Mouse (Mus musculus): ENCODE measurements around the gene Zfp1.

Gene Zfp1

DNA sequence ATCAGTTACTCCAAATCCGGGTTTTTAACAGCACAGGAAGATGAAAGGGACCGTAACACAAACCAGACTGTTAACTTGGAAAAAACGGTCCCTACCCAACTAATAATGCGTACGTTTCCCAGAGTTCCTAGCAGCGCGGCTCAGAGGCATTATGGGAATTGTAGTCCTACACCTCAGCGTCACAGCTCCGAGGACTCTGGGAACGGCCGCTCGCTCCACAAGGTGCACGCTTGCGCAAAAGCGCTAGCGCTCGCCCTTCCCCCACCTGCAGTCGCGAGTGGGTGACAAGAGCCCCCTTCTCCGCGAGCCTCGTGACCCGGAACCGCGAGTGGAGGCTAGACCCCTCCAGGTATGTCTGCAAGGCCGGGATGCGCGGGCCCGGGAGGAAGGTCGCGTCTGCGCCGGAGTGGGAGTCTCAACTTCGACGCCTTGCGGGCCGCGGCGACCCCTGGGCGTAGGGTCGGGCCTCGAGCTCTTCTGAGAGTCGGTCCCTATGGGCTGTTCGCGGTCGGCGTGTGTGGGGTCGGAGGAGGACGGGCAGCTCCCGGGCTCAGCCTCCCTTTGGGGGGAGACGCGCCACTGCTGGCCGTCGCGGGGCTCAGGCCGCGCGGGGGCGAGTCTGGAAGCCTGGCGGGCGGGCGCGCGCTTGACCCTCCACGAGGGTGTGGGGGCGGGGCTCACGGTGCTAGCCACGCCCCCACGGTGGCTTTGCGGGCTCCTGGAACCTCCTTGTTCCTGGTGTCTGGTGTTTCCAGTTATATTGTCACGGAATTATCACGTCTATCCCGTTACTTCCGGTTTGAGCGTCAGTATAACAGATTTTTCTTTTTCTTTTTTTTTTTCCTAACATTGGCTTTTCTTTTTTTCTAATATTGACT is at the start of gene Zfp1:
TSS of gene Zfp1 (plus strand) at position 138 of the 878 bp plus-strand sequence.
- peak; percentile 98 for DNase-seq (ENCODE audit: low read depth, low spot score)

DNA sequence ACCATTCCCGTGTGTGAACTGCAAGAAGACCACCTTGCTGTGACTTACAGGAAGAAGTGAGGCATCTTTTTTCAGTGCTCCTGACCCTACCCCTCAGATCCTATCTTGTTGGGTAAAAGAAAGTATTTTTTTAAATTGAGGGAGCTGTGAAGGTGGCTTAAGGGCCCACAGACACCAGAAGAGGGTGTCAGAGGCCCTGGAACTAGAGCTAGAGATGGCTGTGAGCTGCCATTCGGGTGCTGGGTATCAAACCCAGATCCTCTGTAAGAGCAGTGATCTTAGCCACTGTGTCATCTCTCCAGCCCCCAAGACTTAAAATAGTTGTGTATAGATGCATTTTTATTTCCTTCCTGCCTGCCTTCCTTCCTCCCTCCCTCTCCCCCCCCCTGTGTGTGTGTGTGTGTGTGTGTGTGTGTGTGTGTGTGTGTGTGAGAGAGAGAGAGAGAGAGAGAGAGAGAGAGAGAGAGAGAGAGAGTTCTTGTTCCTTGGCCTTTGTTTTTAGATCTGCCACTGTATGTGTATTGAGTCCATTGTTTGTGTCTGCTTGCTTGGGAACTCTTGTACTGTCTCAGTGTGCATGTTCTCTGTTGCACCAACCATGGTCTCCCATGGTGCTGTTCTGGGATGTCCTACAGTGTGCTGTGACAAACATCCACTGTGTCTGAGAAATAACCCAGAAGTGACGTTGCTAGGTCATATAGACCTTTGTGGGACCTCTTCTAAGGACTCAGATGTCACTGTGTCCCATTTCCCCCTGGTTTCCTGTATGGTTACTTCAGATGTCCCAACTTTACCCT is 49.0 kb upstream of the Zfp1 start:
- no peak for DNase-seq (ENCODE audit: low read depth, low spot score)

DNA sequence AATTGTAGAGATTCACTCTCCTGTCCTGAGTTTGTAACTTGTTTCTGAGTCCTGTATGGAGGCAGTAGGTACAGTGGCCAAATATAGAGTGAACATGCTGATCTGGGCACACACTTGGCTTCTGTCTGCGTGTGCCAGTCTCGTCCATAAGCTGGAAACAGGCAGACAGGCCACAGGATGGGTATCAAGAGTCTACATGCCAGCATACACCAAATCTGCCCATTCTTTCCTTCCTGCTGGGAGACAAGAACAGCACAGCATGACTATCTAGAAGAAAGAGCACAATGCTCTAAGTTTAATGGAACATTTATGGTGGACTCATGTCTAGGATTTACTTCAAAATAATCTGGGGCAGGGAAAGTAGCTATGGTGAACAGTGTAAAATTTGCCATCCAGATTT is 48.2 kb upstream of the Zfp1 start:
- DNase-seq (ENCODE audit: low read depth, low spot score) = no peak

DNA sequence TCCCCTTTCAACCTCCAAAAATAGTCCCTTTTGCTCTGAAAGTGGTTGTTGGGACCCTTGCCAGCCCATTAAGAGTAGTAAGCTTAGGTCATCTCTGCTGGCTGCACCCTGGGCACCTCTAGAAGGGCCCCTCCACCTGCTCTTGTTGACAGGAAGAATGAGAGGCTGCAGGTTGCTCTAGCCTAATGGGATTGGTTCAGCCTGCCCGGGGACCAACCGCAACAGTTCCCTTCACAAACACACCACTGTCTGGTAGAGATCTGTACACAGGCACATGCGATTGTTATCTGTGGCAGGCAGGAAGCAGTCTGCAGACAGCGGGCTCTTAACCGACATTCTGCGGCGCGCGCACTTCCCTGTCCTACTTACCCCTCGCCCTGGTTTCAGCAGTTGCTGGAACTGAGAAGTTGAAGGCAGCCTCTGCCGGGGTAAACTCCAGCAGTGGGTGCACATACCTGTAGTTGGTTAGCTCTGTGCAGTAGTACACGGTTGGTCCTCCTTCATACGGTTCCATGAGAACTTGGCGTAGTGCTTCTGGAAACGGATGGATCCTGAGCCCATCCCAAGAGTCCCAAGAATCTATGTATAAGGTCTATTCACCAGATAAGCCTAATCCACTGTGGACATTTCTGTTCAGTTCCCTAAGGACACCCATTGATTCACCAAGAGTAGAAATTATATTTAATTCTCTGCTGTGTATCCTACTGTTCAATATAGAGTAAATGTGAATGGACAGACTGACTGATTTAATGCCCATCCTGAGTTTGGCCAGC is 47.3 kb upstream of the Zfp1 start:
- DNase-seq (ENCODE audit: low read depth, low spot score) = no peak

DNA sequence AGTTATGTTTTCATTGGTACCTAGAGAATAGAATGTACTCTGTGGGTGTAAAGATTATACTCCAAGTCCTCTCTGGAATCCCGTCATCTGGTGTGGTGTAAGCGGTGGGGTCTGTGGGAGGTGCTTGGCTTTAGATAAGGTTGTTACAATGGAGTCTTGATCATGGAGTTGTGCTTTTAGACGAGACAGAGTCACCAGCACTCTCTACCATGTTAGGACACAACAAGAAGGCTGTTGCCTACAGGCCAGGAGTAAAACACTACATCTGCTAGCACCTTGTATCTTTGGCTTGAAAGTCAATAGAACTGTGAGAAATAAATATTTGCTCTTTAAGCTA is 46.7 kb upstream of the Zfp1 start:
- DNase-seq (ENCODE audit: low read depth, low spot score) = no peak

DNA sequence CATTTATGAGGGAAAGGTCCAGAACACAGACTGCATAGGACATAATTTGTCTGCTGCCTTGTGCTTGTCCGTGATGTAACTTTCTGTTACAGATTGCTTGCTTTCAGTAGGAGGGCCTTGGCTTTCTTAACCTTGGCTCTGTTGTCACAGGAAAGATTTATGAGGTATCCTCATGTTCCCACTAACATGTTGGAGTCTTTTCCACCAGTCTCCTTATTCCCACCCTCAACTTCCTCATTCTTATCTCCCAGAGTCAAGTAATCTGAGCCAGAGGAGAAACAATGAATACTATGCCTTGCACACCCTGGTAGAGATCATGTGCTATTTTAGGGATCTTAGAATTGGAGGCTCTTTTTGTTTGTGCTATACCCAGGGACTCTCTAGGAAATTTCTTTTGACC is 45.9 kb upstream of the Zfp1 start:
- no peak for DNase-seq (ENCODE audit: low read depth, low spot score)

DNA sequence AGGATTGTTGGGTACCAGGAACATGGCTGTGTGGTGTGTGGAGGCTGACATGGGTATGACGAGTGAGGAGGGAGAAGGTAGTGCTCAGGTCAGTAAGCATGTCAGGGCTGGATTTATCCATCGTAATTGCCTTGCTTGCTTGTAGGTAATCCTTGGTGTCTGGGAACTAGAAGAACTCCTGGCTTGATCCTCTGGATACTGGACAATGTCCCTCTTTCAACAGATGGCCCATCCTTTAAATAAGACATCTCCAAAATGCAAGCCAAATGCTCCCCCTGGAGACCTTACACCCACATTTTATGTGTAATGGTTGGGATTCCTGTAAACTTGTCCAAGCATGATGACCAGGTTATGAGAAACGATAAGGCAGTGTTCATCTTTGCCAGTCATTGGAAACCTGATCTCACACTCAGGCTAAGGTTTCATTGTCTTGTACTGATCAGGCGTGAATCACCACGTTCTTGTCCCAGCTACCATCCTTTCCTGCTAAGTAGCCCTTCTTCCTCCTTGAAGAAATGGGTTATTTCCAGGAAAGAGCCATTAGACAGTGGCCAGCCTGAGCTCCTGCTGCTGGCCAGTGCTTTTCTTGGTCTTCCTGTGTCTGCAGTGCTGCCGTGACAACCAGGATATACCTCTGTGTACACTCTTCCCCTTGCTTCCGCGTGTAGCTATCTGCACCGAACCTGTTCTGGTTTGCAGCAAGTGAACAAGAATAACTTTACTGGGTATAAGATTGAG is 43.3 kb upstream of the Zfp1 start:
- DNase-seq (ENCODE audit: low read depth, low spot score) = no peak

DNA sequence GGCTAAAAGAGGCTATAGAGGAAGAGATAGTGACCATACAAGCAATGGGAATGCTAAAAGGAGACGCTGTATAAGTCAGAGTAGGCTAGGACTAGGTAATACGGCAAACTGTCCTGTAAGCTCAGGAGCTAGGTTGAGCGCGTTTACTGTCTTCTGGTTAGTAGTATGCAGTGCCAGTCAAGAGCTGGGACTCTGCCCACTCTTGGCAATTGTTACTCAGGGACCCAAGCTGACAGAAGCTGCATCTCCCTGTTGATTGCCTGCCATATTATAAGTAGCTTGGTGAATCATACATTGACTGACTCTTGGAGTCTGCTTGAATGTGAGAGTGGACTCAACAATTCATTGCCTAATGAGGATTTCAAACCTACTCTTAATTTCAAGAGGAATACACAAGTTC is 41.2 kb upstream of the Zfp1 start:
- no peak for DNase-seq (ENCODE audit: low read depth, low spot score)

DNA sequence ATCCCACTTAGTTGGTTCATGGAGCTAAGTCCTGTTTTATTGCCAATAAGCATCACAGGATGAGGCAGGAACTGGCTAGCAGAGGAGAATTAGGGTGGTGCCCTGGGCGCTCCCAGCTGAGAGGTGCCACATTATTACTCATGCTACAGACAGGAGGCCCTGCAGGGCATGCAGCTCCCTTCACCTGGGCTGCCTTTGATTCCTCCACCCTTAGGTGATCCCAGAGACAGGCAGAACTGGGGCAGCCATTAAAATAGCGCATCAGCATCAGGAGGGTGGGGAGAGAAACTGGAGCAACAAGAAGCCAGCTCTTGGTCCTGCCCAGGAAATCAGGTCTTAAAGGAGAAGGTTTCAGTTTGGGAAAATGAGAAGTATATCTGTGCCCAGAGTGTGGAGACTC is 38.2 kb upstream of the Zfp1 start:
- no peak for DNase-seq (ENCODE audit: low read depth, low spot score)

DNA sequence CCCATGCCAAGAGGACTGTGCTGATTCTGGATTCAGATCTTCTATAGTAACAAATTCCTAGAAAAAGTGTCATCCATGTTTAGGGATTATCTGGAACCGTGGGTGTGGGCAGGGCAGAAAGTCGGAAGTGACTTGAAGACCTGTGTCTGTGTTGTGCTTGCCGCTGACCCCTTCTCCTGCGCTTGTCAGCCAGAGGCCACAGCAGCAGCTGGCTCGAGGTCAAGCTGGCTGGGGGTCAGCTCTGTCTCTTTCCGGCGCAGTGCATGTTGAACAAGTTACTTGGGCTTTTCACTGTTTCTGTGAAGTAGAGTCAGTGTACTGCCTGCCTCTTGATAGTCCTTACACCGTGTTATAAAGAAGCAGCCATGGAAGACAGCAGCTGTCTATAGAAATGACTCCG is 36.2 kb upstream of the Zfp1 start:
- no peak for DNase-seq (ENCODE audit: low read depth, low spot score)

DNA sequence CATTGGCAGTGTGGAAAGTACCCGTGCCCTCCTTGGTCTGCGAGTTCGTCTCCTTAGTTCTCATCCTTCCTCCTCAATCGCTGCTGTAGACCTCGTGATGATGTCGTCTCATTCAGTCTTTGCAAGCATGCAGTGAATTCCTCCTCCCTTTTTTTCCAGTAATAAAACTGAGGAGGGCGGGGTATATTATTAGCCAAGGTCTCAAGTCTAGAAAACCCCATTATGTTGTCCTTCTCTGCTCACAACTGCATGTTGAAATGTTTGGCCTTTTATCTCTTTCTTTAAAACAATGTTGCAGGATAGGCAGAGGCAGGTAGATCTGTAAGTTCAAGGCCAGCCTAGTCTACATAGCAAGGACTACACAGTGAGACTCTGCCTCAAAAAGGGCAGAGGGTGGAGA is 35.8 kb upstream of the Zfp1 start:
- DNase-seq (ENCODE audit: low read depth, low spot score) = no peak

DNA sequence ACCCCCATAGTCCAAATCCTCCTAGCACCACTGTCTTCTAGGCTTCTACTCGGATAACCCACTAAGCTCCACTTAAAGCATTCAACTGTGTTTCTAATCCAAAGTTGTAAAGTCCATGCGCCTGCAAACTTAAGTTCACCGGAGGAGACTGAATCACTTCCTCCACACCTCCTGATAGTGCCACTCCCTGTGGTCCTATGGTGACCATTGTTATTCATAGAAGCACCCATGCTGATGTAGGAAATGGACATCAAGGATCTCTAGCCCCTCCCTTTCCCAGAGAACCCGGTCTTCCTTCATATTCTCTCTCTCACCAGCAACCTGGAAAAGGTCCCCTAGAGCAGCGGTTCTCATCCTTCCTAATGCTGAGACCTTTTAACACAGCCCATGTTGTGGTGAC is 30.0 kb upstream of the Zfp1 start:
- DNase-seq (ENCODE audit: low read depth, low spot score) = peak; percentile 99

DNA sequence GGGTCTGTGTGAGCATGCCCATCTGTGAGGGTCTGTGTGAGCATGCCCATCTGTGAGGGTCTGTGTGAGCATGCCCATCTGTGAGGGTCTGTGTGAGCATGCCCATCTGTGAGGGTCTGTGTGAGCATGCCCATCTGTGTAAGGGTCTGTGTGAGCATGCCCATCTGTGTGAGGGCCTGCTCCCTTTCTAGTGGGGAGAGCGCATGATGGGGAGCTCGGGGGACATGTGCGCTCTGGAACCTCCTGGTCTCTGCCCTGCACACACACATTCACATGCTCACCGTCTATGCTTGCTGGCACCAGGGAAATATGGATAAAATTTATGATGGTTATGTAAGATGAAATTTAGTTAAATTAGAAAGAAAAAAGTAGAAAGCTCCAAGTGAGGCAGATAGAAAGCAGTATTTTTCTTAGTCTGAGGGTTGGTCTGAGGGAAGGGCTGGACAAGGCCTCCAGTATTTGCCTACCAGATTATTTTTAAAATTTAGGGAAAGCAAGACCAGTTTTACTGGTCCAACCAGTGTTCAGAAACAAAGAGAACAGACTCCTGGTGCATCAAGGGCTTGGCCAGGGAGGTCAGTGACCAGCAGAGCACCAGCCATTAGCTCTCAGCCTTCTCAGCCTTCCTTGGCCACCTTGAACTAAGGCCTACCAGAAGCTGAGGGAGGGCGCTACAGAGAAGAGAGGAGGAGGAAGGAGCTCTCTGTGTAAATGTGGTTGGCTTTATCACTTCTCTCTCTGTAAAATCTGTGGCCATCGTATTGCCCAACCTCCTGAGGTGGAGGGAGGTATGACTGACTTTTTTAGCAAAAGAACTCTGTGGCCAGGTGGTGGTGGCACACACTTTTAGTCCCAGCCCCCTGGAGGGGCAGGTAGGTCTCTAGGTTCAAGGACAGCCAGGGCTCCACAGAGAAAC is 28.2 kb upstream of the Zfp1 start:
- DNase-seq (ENCODE audit: low read depth, low spot score) = no peak

DNA sequence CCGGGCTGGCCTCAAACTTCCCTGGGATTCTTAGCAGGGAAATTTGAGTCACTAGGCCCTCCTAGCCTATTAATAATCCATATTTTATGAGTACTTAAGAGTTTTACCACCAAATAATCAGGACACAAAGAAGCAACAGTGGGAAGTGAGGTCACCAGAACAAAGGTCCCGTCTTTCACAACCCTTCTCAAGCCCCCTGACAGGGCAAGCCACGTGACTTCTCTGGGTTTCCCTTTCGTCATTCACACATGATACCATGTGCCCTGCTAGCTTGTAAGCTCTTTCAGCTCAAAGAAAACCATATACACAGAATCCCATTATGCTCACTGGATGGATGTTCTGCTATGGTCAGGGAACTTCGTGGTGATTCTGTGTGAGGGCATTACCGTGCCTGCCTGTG is 25.4 kb upstream of the Zfp1 start:
- DNase-seq (ENCODE audit: low read depth, low spot score) = no peak

DNA sequence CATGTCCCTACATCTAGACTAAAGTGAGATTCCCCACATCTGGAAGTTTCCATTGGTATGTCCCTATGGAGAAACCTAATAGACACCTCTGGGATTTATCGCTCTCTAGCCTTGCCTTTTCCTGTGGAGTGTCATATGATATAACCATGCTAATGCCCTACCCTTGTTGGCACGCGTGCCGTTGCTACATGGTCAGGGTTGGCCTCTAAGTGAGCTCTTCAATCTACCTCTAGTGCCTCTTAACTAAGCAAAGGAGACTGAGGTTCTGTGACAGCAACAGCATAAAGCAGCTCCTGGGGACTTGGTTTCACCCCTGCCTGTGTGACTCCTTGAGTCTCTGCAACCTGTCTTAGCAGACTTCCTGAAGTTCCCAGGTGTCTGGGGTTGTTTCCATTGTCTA is 24.9 kb upstream of the Zfp1 start:
- DNase-seq (ENCODE audit: low read depth, low spot score) = no peak

DNA sequence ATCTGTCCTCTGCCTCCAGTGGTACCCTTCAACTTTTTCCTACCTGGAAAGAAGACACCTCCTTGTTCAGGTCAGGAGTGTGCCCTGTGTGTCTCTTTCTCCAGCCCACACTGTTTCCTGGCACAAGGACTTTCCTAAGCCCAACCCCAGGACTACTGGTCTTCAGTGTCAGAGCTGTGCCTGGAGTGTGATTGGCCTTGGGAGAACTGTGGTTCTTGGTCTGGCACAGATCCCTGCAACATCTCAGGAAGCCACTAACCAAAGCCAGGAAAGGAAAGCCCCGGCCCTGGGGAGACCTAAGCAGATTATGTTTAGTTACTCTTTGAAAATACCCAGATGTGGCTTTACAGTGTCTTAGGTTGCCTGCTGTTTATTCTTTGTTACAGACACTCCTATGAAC is 23.3 kb upstream of the Zfp1 start:
- no peak for DNase-seq (ENCODE audit: low read depth, low spot score)

DNA sequence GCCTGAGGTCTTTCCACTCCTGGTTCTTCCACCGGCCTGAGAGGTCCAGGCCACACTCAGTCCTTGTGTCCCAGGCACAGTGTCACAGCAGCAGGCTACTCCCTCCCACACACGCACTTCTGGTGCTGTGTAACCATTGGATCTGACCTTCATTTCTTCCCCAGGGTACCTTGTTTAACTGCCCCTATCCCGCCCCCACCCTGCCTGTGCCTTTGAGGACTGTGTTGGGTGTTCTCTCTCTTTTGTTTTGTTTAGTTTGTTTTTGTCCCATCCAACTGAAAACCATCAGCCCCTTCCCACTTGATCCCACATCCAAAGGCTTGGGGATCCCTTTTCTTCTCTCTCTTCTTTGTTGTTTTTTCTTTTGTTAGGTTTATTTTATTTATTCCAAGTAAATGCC is 21.1 kb upstream of the Zfp1 start:
- DNase-seq (ENCODE audit: low read depth, low spot score) = peak; percentile 83

DNA sequence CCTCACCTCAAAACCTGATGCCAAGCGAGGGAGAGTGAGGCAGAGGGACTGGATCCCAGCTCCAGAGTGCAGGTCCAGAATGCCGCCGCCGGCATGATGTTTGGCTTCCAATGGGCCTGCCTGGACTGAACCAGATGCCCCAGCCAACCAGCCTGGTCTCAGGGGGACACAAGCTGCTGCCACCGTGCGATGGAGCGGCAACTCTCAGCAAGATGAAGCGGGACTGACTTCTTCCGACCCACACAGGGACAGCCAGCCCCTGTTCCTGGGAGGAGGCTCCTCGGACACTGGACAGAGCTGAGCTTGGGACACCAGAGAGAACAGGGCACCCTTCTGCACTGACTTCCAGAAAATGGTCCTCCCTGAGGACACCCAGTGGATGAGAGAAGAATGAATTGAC is 20.6 kb upstream of the Zfp1 start:
- no peak for DNase-seq (ENCODE audit: low read depth, low spot score)

DNA sequence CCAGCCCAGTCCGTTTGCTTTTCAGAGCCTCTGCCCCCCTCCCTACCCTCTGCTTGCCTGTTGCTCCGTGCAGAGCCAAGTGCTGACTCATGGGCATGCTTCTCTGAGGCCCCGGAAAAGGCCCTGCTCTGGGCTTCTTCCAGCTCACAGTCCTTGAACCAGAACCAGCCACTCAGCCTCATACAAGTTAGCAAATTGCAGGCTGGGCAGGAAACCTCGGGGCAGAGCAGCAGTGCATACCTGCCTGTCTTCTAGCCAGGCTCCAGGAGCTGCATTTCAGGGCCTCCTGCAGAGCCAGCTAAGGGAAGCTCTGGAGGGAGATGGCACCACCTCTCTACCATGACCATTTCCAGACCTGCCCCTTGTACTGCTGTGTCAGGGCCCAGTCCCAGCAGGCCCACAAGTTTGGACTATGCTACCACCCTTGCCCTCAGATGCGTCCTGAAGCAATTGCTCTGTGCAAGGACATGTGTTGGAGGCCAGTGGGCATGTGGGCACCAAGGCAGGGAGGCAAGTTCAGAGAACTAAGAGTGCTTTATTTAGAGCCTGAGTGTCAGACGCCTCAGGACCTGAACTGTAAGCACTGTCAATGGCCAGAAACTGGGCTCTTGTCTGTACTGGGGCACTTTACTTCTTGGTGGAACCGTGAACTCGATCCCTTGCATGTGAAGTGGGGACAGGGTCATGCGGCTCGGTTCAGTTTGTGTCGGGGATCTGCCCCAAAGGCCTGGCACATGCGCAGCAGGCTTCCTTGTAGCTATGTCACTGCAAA is 18.9 kb upstream of the Zfp1 start:
- no peak for DNase-seq (ENCODE audit: low read depth, low spot score)

DNA sequence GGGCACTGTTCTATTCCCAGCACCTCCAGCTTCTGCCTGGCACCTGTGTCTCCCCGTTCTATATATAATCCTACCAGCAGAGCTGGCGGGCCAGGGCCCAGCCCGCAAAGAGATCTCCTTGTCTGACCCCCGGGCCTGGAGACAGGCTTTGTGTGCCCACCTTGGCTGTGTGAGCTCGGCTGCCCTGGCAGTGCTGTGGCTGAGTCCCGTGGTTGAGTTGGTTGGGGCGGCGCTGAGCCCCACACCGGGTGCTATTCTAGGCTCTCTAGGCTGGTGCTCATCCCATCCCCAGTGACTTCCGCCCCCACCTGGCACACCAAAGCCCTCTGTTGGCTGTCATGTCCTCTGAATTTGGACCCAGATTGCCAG is 18.4 kb upstream of the Zfp1 start:
- no peak for DNase-seq (ENCODE audit: low read depth, low spot score)
